Mouse (Mus musculus) G1E (cell line): ENCODE measurements at regions not wholly inside any gene's neighbourhood (a gene's known extent, or its start where the extent isn't known, plus 50 kb on each side); places are given as distances from the start of the nearest gene placed in this dataset.

Source experiments
- CTCF ChIP-seq: IDR thresholded peaks from 2 replicates; pipeline ENCODE4 v1.5.1; 2012; ENCODE audit warnings: low read depth, low read length, inconsistent platforms, mixed read lengths
- GATA2 ChIP-seq: IDR thresholded peaks from 2 replicates; pipeline ENCODE4 v1.6.1; 2012; ENCODE audit warnings: low read depth, low read length, inconsistent platforms, borderline replicate concordance
- TAL1 ChIP-seq: conservative IDR thresholded peaks from 2 replicates; pipeline ENCODE4 v1.6.1; 2012; ENCODE audit warnings: low read depth, low read length, inconsistent platforms, mixed read lengths

- TF ChIP-seq CTCF (no peak), GATA2 (no peak), TAL1 (no peak)
Observed at GRCm38 (mm10) chr13:52222315-52223097, 308.6 kb downstream of the Diras2 start.
